Mouse (Mus musculus) bone marrow, adult 2 months (tissue): Measurements from ENCODE around the gene Meiob.

ENCODE experiments used
- CTCF ChIP-seq: fragments of 200-500 bp; IDR thresholded peaks from 2 replicates; pipeline ENCODE4 v1.5.1; 2011; ENCODE audit warnings: low read length, control low read depth; ENCODE audit not compliant: control insufficient read depth, insufficient read depth
- POLR2A ChIP-seq: fragments of 200-500 bp; IDR thresholded peaks from 2 replicates; pipeline ENCODE4 v1.6.1; 2011; ENCODE audit warnings: low read depth, mild to moderate bottlenecking, control low read depth, low read length, borderline replicate concordance; ENCODE audit not compliant: control insufficient read depth

GRCm38 (mm10) chr17:24881738-24882440 is 77.8 kb downstream of the Meiob start:
- TF ChIP-seq CTCF = peak; percentile 69
- no peak for TF ChIP-seq POLR2A
